Mouse (Mus musculus): Measurements from ENCODE around the gene Adam1b. TPM values are rescaled to one million over a fixed set of nuclear protein-coding genes. Genes with fewer than 3 reads are reported as not detected.

The Adam1b gene
- not detected in 2 replicates for polyA plus RNA-seq (2016; fragmentation: Nextera tagmentation; extraction: Ambion mirVana)

DNA sequence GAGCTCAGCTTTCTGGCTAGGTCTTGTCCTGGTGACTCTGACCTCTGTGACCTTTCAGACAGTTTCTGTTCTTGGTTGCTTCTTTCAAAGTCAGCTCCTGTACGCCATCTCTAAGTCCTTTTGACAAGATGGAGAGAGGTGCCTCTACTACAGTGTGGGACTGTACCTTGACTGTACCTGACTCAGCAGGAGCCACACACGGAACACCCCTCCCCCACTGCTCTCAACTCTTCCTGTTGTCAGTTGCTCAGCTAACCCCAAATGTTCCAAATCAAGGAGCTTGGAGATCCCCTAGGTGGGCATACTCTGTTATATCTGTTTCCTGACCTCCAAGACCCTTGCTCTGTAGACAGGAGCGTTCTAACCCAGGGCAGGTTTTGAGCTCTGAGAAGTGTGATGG lies at the start of gene Adam1b:
Gene Adam1b, minus strand, starts transcription at position 205 of the 400 bp plus-strand sequence.
- Histone ChIP-seq H3K4me1 (no peaks in the 10 kb centered on the region), H3K36me3 (no peaks in the 10 kb centered on the region), H3K27me3 (no peaks in the 10 kb centered on the region), H3K4me2 (replicated peaks) (no peak within 1 kb of the TSS), H3K27ac (no peak within 1 kb of the TSS), H3K9ac (no peak within 1 kb of the TSS), H3K9me3 (replicated peaks) (no peaks in the 10 kb centered on the region), H3K4me3 (no peak within 1 kb of the TSS)
- ATAC-seq (ENCODE audit: low FRiP score): no peak
- 83% methylated on average over 3 of the region's 3 CpGs for WGBS

DNA sequence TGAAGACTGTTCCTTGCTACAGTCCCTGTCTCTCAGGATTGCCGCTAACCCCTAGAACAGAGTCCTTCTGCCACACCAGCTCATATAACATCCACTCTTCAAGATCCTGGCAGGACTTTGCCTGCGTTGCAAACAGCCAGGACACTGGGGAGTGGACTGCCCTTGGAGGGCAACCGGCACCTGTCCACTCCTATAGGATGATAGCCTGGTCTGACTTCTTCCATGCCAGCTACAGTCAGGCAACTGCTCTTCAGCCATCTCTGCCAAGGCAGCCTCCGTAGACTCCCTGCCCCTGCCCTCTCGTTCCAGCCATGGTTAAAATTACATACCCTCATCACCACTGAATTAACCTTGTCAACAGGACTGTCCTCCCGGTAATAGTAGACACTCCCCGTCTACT lies 46.0 kb upstream of the Adam1b start:
- H3K27me3 ChIP-seq: peaks cover under 1% of the 10 kb centered on the region; the same call in 1 of the 2 replicates
- H3K36me3 ChIP-seq: no peaks in the 10 kb centered on the region
- WGBS: 89% methylated on average over 7 of the region's 7 CpGs
- peaks cover 12% of the 10 kb centered on the region for H3K4me1 ChIP-seq
- ATAC-seq (ENCODE audit: low FRiP score): no peak
- H3K9ac ChIP-seq: no peak overlapping the region
- H3K9me3 ChIP-seq (replicated peaks): no peaks in the 10 kb centered on the region
- H3K4me2 ChIP-seq (replicated peaks): no peak overlapping the region
- H3K27ac ChIP-seq: no peak overlapping the region
- no peak overlapping the region for H3K4me3 ChIP-seq

DNA sequence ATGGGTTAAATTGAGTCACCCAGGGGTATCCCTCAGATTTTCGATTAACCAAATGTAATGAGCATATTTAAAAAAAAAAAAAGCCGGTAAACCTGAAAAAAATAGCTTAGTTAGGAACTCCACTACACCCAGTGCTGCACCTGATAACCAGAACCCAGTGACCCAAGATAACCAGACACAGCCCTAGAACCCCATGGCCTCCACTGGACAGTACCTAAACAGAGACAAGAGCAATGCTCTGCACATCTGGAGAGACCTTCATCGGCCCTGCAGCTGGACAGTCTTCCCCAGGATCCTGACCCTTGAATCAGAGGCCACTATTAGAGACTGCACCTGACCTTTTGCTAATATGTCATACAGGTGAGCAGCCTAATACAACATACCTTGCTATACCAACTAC lies 43.8 kb upstream of the Adam1b start:
- Histone ChIP-seq H3K36me3 (no peaks in the 10 kb centered on the region), H3K4me3 (no peak overlapping the region), H3K4me2 (replicated peaks) (no peak overlapping the region), H3K4me1 (peaks cover 29% of the 10 kb centered on the region), H3K27ac (no peak overlapping the region), H3K27me3 (no peaks in the 10 kb centered on the region), H3K9ac (no peak overlapping the region), H3K9me3 (replicated peaks) (no peaks in the 10 kb centered on the region)
- 92% methylated on average over 3 of the region's 3 CpGs for WGBS
- no peak for ATAC-seq (ENCODE audit: low FRiP score)

DNA sequence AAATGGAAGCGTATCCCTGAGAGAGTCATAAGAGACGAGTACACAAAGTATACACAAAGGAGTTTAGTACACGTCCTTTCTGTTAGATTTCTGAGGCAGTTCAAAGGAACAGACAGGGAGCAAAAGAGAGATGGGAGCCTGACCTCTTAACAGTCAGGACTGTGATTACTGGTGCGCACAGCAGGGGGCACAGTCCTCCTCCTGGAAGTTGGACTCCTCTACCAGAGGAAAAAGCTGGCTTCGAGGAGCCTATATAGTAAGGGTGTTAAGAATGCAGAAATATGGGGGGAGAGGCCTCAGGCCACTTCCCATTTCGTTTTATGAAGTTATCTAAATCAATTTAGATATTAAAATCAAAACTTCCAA lies 43.3 kb upstream of the Adam1b start:
- ATAC-seq (ENCODE audit: low FRiP score): peak; percentile 26; the same call in 1 of the 2 replicates
- no peaks in the 10 kb centered on the region for H3K27me3 ChIP-seq
- no peak overlapping the region for H3K27ac ChIP-seq
- peak overlapping the region; percentile 93 for H3K4me2 ChIP-seq (replicated peaks)
- H3K36me3 ChIP-seq: no peaks in the 10 kb centered on the region
- no peaks in the 10 kb centered on the region for H3K9me3 ChIP-seq (replicated peaks)
- peak overlapping the region; percentile 99 for H3K9ac ChIP-seq
- 42% methylated on average over 6 of the region's 6 CpGs for WGBS
- peak overlapping the region; percentile 100 for H3K4me3 ChIP-seq
- peaks cover 29% of the 10 kb centered on the region for H3K4me1 ChIP-seq

DNA sequence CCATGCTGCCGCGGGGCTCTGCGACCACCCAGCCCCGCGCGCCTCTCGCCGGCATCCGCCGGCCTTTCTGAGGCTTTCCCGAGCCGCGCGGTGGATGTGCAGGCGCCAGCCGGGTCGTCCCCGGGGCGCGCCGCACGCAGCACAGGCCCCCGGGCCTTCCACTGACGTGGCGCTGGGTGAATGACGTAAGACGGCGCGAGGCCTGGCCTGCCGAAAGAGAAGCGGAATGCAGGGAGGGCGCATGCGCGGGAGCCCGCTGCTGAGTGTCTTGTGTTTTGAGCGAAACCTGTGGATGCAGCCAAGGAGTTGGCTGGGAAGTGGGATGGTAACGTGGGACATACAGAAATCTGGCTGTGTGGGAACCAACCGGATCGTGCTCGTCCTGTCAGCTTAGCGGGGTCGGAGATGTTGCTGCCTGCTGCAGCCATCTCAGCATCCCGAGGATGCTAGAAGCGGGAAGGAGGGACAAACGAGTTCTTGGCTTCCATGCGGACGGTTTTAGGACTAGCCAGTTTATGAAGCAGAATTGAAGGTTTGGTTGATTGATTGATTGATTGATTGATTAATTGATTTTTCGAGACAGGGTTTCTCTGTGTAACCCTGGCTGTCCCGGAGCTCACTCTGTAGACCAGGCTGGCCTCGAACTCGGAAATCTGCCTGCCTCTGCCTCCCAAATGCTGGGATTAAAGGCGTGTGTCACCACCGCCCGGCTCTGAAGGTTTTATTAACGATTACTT lies 42.7 kb upstream of the Adam1b start, which contains the start of gene Mapkapk5:
Gene Mapkapk5, minus strand, starts transcription at position 113 of the 737 bp plus-strand sequence.
- Histone ChIP-seq H3K4me1 (peaks cover 29% of the 10 kb centered on the region), H3K27ac (peak within 1 kb of the TSS; percentile 97), H3K27me3 (no peaks in the 10 kb centered on the region), H3K4me3 (peak within 1 kb of the TSS; percentile 100), H3K36me3 (no peaks in the 10 kb centered on the region), H3K4me2 (replicated peaks) (peak within 1 kb of the TSS; percentile 93), H3K9ac (peak within 1 kb of the TSS; percentile 99), H3K9me3 (replicated peaks) (no peaks in the 10 kb centered on the region)
- peak; percentile 95 for ATAC-seq (ENCODE audit: low FRiP score)
- WGBS: 3% methylated on average over 55 of the region's 55 CpGs

DNA sequence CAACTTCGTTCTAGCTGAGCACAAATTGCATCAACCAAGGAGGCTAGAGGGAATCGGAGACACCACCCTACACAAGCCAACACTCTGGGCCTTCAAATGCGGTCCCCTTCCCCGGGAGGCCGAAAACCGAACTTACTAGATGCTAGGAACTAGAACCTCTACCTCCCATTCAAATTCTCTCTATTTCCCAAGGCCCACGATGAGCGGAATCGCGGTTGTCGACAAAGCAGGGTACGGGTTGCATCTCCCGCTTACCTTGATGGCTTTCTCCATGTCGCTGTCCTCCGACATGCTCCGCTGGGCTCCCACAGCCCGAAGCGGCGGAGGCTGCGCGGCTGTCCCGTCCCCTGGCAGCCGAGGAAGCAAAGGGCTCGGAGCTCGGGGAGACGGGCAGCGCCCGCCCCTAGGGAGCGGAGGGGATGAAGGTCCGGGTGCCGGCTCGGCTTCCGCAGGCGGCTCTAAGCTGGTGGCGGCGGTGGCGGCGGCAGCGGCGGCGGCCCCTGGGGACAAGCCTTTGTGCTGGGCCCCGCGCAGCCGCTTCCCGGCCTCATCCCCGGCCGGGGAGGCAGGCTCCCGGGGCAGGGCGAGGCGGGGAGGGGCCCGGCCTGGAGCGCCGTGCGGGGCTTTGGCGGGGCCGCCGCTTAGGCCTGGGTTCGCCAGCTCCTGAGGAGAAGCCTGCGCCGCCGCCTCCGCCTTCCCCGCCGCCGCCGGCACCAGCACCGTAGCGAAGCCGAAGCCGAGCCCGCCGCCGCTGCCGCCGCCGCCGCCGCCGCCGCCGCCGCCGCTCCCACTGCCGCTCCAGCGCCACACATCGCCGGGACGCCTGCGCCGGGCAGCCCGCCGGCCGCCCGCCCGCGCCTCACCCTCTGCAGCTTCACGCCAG lies 41.9 kb upstream of the Adam1b start, which contains the start of the genes Adam1a and Gm42878:
Gene Adam1a, minus strand, starts transcription at position 573 of the 883 bp plus-strand sequence.
Gene Gm42878, minus strand, starts transcription at position 573 of the 883 bp plus-strand sequence.
- Histone ChIP-seq H3K27me3 (no peaks in the 10 kb centered on the region), H3K27ac (peak within 1 kb of the TSS; percentile 97), H3K4me2 (replicated peaks) (peak within 1 kb of the TSS; percentile 93), H3K9ac (peak within 1 kb of the TSS; percentile 99), H3K9me3 (replicated peaks) (no peaks in the 10 kb centered on the region), H3K4me3 (peak within 1 kb of the TSS; percentile 100), H3K36me3 (no peaks in the 10 kb centered on the region), H3K4me1 (peaks cover 29% of the 10 kb centered on the region)
- WGBS: under 1% methylated on average over 64 of the region's 97 CpGs
- ATAC-seq (ENCODE audit: low FRiP score): peak; percentile 70

DNA sequence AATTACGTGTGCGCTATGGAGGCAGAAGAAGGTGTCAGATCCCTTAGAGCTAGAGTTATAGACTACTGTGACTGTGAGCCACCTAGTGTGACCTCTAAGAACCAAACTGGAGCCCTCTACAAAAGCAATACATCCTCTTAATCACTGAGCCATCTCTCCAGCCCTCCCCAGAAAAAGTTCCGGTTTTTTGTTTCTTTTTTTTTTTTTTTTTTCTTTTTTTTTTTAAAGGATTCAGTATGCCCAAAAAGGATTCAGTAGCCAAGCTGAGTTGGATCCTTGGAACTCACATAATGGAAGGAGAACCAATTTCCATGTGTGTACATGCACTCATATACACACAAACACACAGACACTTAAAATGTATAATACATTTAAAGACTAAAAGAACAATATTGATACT lies 40.1 kb upstream of the Adam1b start:
- no peak for ATAC-seq (ENCODE audit: low FRiP score)
- H3K9me3 ChIP-seq (replicated peaks): no peaks in the 10 kb centered on the region
- H3K9ac ChIP-seq: no peak overlapping the region
- H3K27ac ChIP-seq: no peak overlapping the region
- no peak overlapping the region for H3K4me3 ChIP-seq
- H3K4me2 ChIP-seq (replicated peaks): no peak overlapping the region
- H3K36me3 ChIP-seq: no peaks in the 10 kb centered on the region; the same call in 1 of the 2 replicates
- WGBS: 81% methylated on average over 3 of the region's 3 CpGs
- peaks cover 29% of the 10 kb centered on the region for H3K4me1 ChIP-seq
- no peaks in the 10 kb centered on the region for H3K27me3 ChIP-seq

DNA sequence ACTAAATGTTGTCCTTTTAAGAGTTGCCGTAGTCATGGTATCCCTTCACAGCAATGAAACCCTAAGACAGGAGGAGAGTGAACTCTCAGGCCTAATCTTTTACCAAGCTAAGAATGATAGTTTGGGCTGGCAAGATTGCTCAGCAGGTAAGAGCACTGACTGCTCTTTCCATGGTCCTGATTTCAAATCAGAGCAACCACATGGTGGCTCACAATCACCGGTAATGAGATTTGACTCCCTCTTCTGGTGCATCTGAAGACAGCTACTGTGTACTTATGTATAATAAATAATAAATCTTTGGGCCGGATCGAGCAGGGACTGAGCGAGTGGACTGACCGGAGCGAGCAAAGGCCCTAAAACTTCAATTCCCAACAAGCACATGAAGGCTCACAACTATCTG lies 38.0 kb upstream of the Adam1b start:
- ATAC-seq (ENCODE audit: low FRiP score): no peak
- 90% methylated on average over 7 of the region's 7 CpGs for WGBS

DNA sequence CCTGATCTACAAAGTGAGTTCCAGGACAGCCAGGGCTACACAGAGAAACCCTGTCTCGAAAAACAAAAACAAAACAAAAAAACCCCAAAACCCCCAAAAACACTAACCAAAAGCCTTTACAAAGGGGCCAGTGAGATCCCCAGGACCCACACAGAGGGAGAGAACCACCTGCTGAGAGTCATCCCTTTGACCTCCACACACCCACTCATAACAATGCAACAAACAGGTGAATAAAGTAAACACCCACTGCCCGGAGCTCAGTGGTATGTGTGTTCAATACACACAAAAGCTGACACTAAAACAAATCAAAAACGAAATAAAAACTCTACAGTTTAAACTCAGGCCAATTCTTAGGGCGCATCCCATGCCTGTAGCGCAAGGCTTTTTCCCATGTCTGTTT lies 36.8 kb upstream of the Adam1b start:
- Histone ChIP-seq H3K9me3 (replicated peaks) (no peaks in the 10 kb centered on the region), H3K27me3 (no peaks in the 10 kb centered on the region), H3K9ac (no peak overlapping the region), H3K27ac (no peak overlapping the region), H3K4me2 (replicated peaks) (no peak overlapping the region), H3K36me3 (peaks cover 24% of the 10 kb centered on the region), H3K4me3 (no peak overlapping the region), H3K4me1 (peaks cover 22% of the 10 kb centered on the region)
- ATAC-seq (ENCODE audit: low FRiP score): no peak
- WGBS: 94% methylated on average over 5 of the region's 5 CpGs

More for the DNA sequence above, 38.0 kb upstream of the Adam1b start:
- Histone ChIP-seq H3K36me3 (peaks cover 13% of the 10 kb centered on the region), H3K4me1 (peaks cover 23% of the 10 kb centered on the region), H3K4me3 (no peak overlapping the region), H3K9me3 (replicated peaks) (no peaks in the 10 kb centered on the region), H3K9ac (no peak overlapping the region), H3K4me2 (replicated peaks) (no peak overlapping the region), H3K27ac (no peak overlapping the region), H3K27me3 (no peaks in the 10 kb centered on the region)

DNA sequence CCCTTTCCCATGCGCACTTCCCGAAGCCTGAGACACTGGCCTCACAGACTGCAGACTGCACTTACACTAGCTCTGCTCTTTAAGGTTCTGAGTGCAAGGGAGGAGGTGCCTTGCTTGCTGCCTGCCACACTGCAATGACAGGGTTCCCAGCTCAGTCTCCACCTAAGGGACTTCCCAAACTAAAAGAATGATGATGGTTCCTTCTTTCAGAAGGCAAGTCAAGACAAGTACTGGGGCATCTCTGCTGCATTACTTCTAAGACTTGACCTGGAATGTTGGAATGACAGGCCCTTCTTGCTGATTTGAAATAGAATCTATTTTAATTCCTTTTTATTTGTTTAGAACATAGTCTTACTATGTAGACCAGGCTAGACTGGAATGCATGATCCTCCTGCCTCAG lies 34.4 kb upstream of the Adam1b start:
- no peak for ATAC-seq (ENCODE audit: low FRiP score)
- Histone ChIP-seq H3K9ac (no peak overlapping the region), H3K4me3 (no peak overlapping the region), H3K9me3 (replicated peaks) (no peaks in the 10 kb centered on the region), H3K36me3 (peaks cover 46% of the 10 kb centered on the region), H3K27me3 (no peaks in the 10 kb centered on the region), H3K4me1 (peaks cover 4% of the 10 kb centered on the region; the same call in 1 of the 2 replicates), H3K27ac (no peak overlapping the region), H3K4me2 (replicated peaks) (no peak overlapping the region)
- WGBS: 92% methylated on average over 2 of the region's 2 CpGs

DNA sequence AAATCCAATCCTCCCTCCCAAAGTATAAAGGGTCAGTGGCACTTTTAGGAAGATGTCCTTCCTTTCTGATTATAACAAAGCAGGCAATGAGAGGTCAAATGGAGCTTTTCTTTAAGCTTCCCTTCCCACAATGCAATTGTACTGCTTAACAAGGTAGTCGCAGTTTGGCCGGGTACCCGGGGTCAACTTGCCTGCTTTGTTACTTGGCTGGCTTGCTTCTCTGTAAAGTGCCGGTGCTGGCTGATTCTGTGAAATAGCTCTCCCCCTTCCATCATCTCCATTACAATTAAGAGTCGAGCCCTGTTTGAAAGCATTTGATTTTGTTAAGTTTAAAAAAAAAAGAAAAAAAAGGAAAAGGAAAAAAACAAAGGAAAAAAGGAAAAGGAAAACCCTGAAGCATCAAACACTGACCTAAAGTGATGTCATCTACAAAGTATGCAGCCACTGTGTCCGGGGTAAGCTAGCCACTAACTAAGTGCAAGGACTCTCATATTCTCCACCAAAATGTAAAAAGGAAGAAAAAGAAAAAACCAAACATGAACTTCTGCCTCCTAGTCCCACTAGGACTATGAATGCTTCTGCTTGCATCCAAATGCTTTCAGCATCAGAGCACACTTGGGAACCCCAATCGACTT lies 33.8 kb upstream of the Adam1b start:
- Histone ChIP-seq H3K27ac (no peak overlapping the region), H3K9ac (no peak overlapping the region), H3K4me1 (no peaks in the 10 kb centered on the region), H3K36me3 (peaks cover 51% of the 10 kb centered on the region), H3K4me3 (no peak overlapping the region), H3K4me2 (replicated peaks) (no peak overlapping the region), H3K27me3 (no peaks in the 10 kb centered on the region), H3K9me3 (replicated peaks) (no peaks in the 10 kb centered on the region)
- 59% methylated on average over 7 of the region's 7 CpGs for WGBS
- ATAC-seq (ENCODE audit: low FRiP score): no peak

DNA sequence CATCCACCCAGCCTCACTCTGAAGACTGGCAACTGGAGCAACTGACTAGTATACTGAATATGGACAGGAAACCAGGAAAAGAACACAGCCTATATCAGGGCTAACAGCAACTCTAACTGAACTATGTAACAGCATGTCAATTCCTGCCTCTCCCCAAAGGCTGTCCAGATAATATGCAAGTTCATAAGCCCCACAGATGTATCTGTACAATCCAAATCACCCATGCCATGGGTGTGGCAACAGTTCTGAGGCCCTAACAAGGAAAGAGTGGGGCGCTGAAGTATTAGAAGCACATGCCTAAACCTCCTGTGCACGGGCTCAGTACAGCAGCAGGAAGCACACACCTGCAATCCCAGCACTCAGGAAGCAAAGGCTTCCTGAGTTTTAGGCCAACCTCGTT lies 31.9 kb upstream of the Adam1b start:
- Histone ChIP-seq H3K9me3 (replicated peaks) (no peaks in the 10 kb centered on the region), H3K9ac (no peak overlapping the region), H3K4me1 (no peaks in the 10 kb centered on the region), H3K4me3 (no peak overlapping the region), H3K27ac (no peak overlapping the region), H3K27me3 (no peaks in the 10 kb centered on the region), H3K4me2 (replicated peaks) (no peak overlapping the region), H3K36me3 (peaks cover 67% of the 10 kb centered on the region)
- no peak for ATAC-seq (ENCODE audit: low FRiP score)
- 94% methylated on average over 3 of the region's 3 CpGs for WGBS

Data from hindbrain, embryonic 12.5 days (tissue).